Mouse (Mus musculus) thymus, postnatal 36 days (tissue): Measurements from ENCODE around the gene Colgalt1.

Experiments used
- DNase-seq, 2 experiments: peaks; one replicate each; pipeline ENCODE4 v3.0.0; 2022; ENCODE audit warnings: mixed read lengths in 2 of 2

The Colgalt1 gene

GRCm38 (mm10) chr8:71610822-71611651, at the start of gene Colgalt1:
Colgalt1 (plus strand) TSS chr8:71610998.
- peak; percentile 96 to 97 for DNase-seq

DNA sequence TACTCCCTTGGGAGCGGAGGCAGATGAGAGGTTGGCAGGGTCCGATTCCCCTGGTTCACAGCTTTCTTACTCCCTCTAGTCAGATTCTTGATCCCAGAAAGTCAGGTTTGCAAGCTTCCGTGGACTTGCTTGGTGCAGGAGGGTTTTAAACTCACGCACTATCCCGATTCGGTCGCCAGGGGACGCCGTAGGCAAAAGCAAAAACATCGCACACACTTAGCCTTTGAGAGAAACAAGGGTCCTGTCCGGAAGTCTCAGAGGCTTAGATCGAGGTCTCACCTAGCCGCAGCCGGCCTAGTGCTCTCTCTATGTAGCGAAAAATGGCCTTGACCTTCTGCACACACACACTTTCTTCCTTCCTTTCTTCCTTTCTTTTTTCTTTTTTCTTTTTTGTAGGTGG, 49.4 kb upstream of the Colgalt1 start:
- peak; percentile 71 to 72 for DNase-seq

- DNase-seq = peak; percentile 83 to 86
Measured at GRCm38 (mm10) chr8:71562751-71563150, 48.0 kb upstream of the Colgalt1 start.

DNA sequence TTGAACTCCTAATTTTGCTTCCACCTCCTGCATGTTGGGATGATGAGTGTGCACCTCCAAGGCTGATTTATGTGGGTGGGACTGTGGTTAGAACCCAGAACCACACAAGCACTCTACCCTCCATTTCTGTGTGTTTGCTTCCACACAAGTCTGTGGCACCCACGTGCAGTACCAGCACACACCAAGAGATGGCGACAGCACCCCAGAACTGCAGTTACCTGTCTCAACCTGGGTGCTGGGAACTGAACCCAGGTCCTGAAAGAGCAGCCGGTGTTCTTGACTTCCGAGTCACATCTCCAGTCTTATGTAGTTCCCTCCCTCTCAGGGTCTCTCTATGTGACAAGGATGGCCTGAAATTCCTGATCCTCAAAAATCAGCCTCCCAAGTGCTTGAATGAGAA, 46.8 kb upstream of the Colgalt1 start:
- no peak for DNase-seq

DNA sequence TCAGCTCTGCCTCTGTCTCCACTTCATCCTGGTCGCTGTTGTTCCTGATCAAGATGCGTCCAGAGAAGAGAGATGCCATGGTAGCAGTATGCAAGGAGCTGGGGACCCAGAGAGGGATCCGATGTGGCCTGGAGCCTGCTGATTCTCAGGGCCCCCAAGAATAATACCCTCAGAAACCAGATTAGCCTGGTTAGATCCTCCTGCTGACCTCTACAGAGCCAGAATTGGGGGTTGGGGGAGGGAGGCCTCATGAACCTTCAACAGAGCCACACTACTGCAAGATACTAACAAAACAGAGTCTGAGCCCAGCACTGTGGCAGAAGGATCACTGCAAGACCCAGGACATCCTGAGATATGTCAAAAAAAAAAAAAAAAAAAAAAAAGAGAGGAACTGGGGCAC, 44.3 kb upstream of the Colgalt1 start, which contains the start of gene Nxnl1:
TSS of gene Nxnl1 (minus strand) at position 101 of the 400 bp plus-strand sequence.
- no peak for DNase-seq

GRCm38 (mm10) chr8:71567587-71567986, 43.2 kb upstream of the Colgalt1 start:
- DNase-seq = no peak

- DNase-seq = no peak
Measured at GRCm38 (mm10) chr8:71568387-71568937, 42.3 kb upstream of the Colgalt1 start, which contains the start of gene Slc27a1. Slc27a1 (plus strand) TSS chr8:71568882.

DNA sequence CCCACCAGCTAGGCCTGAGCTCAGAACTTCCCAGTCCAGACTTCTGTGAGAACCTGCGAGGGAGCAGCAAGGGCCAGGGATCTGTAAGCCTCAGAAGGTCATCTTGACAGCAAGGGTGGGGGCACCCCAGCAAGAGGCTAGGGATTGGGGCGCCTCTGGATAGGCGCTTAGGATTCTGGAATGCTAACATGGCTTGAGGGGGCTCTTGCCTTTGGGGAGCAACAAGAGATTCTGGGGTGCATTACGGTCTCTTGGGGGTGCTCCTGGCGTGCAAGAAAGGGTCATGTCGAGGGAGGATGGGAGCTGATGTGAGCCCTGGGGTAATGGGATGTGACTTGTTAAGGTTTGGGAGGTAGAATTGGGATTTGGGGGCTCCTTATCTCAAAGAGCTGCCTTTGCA, 41.9 kb upstream of the Colgalt1 start:
- no peak for DNase-seq

GRCm38 (mm10) chr8:71569366-71570290, 41.2 kb upstream of the Colgalt1 start:
- peak; percentile 54 to 67 for DNase-seq

- DNase-seq = peak; percentile 85 to 91
Measured at GRCm38 (mm10) chr8:71570291-71570954, 40.4 kb upstream of the Colgalt1 start.

GRCm38 (mm10) chr8:71572077-71572476, 38.7 kb upstream of the Colgalt1 start:
- DNase-seq = no peak

GRCm38 (mm10) chr8:71572847-71573633, 37.8 kb upstream of the Colgalt1 start:
- no peak for DNase-seq

DNA sequence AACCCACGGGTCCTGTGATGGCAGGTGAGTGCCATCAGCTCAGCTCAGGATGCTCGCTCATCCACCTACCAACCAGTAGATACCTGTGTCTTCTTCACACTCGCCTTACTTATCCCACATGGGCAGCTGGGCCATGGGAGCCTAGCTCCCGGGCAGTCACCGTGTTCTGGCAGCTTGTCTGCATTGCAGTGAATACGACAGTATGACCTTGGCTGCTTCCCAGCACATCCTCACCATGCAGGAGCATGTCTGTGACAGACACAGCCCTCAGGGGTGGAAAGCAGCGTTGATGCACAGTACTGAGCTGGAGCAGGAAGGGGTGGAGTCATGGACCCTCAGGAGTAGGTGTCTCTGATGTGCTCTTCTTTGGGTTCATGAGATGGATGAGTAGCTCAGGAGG, 36.4 kb upstream of the Colgalt1 start:
- DNase-seq = no peak

DNA sequence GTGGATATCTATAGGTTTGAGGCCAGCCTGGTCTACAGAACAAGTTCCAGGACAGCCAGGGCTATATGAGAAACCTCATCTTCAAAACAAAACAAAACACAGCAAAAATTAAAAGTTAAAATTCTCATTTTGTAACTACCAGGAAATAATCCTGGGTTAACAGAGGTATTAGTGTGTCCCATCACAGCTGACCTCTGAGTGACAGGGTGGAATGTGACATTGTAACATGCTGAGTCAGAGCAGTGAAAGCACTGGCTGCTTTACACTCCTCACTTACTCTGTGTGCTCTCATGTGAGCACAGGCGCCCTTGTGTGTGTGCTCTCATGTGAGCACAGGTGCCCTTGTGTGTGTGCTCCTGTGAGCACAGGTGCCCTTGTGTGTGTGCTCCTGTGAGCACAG, 35.8 kb upstream of the Colgalt1 start:
- no peak for DNase-seq

DNA sequence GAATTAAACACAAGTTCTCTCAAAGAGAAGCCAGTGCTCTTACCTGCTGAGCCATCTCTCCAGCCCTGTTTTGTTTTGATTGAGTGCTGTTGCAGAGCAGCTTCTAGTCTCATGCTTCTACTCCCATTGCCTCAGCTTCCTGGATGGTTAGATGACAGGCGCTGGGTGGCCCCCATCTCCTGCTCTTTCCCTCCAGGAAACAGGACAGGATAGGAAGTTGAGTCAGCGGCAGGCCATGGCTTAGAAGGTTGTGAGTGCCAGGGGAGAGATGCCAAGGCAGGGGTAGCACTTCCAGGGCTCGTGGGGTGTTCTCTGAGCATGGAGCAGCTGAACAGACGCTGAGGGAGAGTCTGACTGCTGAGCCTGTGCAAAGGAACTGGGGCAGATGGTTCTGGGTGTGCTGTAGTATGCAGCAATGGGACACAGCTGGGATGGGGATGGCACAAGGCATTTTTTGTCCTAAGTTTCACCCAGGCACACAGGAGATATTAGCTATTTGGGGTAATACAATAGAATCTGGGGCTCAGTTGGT, 32.9 kb upstream of the Colgalt1 start:
- DNase-seq = no peak

GRCm38 (mm10) chr8:71579009-71579408, 31.8 kb upstream of the Colgalt1 start:
- no peak for DNase-seq

DNA sequence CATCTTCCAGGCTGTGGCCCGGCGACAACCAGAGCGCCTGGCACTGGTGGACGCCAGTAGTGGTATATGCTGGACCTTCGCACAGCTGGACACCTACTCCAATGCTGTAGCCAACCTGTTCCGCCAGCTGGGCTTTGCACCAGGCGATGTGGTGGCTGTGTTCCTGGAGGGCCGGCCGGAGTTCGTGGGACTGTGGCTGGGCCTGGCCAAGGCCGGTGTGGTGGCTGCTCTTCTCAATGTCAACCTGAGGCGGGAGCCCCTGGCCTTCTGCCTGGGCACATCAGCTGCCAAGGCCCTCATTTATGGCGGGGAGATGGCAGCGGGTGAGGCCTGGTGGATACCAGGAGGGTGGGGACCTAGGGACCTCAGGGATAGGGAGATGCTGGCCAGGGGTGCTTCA, 31.3 kb upstream of the Colgalt1 start:
- DNase-seq = no peak

GRCm38 (mm10) chr8:71580201-71580600, 30.6 kb upstream of the Colgalt1 start:
- DNase-seq = no peak

- peak; percentile 57 to 63 for DNase-seq
Measured at GRCm38 (mm10) chr8:71586891-71587290, 23.9 kb upstream of the Colgalt1 start.

- DNase-seq = no peak
Measured at GRCm38 (mm10) chr8:71588762-71589161, 22.0 kb upstream of the Colgalt1 start.

DNA sequence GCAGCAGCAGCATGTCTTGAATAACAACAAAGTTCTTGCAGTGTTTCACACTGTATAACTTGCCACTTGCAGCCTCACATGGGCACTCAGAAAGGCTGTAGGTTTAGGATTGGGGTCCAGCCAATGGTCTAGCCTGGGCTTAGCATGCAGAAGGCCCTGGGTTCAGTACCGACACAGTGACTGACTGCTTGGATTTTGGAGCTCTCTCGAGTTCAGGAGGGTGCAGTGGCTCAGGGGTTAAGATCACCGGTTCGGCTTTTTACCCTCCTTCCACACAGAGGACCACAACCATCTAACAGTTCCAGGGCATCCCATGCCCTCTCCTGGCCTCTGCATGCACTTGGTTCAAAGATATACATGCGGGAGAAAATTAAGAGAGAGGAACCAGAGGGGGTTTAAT, 19.8 kb upstream of the Colgalt1 start:
- peak in 1 of 2 experiments; percentile 35 for DNase-seq
